Mouse (Mus musculus) stomach, postnatal 0 days (tissue): Measurements from ENCODE around the gene Chordc1. TPM values are rescaled to one million over a fixed set of nuclear protein-coding genes. Genes with fewer than 3 reads are reported as not detected.

Experiments
- ATAC-seq: fragments of 200-750 bp; cut with Nextera tagmentation; 2 replicates; pipeline ENCODE4 v1.8.0; 2017; ENCODE audit not compliant: low FRiP score, low TSS enrichment
- DNase-seq: peaks from one replicate; pipeline ENCODE4 v3.0.0-alpha.2; 2016; ENCODE audit warnings: low spot score
- H3K27ac ChIP-seq: fragments of 300-500 bp; sonication (generic); replicated peaks from 2 replicates; pipeline ENCODE4 v1.5.1; 2014; ENCODE audit warnings: mild to moderate bottlenecking, control low read depth
- H3K27me3 ChIP-seq: fragments of 300-500 bp; sonication (generic); 2 replicates; pipeline ENCODE4 v1.6.1; 2014; ENCODE audit warnings: low read length; ENCODE audit not compliant: control insufficient read depth, insufficient read depth
- H3K36me3 ChIP-seq: fragments of 300-500 bp; sonication (generic); 2 replicates; pipeline ENCODE4 v1.6.1; 2014; ENCODE audit warnings: low read length, mixed read lengths; ENCODE audit not compliant: control insufficient read depth, insufficient read depth
- H3K4me1 ChIP-seq: fragments of 300-500 bp; sonication (generic); replicated peaks from 2 replicates; pipeline ENCODE4 v1.6.1; 2014; ENCODE audit warnings: antibody characterized with exemption; ENCODE audit not compliant: control insufficient read depth, insufficient read depth
- H3K4me2 ChIP-seq: fragments of 300-500 bp; sonication (generic); replicated peaks from 2 replicates; pipeline ENCODE4 v1.6.1; 2014; ENCODE audit warnings: low read depth, mild to moderate bottlenecking, control low read depth, moderate library complexity
- H3K4me3 ChIP-seq: fragments of 300-500 bp; sonication (generic); 2 replicates; pipeline ENCODE4 v1.5.1; 2014; ENCODE audit warnings: low read depth, low read length, control low read depth
- H3K9ac ChIP-seq: fragments of 300-500 bp; sonication (generic); 2 replicates; pipeline ENCODE4 v1.6.1; 2014; ENCODE audit warnings: mild to moderate bottlenecking, low read length, control low read depth, mixed read lengths
- H3K9me3 ChIP-seq: fragments of 300-500 bp; sonication (generic); 2 replicates; pipeline ENCODE4 v1.6.1; 2016; ENCODE audit warnings: low read length; ENCODE audit not compliant: control insufficient read depth
- CTCF ChIP-seq: IDR thresholded peaks from 2 replicates; pipeline ENCODE4 v1.5.1; 2016; ENCODE audit warnings: antibody characterized with exemption, low read depth, mild to moderate bottlenecking, moderate library complexity
- EP300 ChIP-seq: optimal IDR thresholded peaks from 2 replicates; pipeline ENCODE3; 2016; ENCODE audit warnings: antibody characterized with exemption
- WGBS: fragments of 180-500 bp; shearing (Covaris S2); extraction: QIAGEN DNeasy Blood & Tissue Kit; methylation state at CpG from one replicate; pipeline ENCODE4 v1.1.7; 2014; 5-methylcytosine and 5-hydroxymethylcytosine counted together
- polyA plus RNA-seq: library from polyadenylated mRNA; unstranded; fragments of >200 nt; fragmentation: Nextera tagmentation; extraction: Ambion mirVana; gene quantifications from 2 replicates; pipeline ENCODE4 v1.2.1, GENCODE M21; 2015

Gene Chordc1
- polyA plus RNA-seq, 1 experiment from 2014 or later: 39.4 TPM

- no peak for TF ChIP-seq CTCF
- no peak for TF ChIP-seq EP300
- H3K4me2 ChIP-seq: peak overlapping the region; percentile 83
- WGBS: 23% methylated on average over 6 of the region's 6 CpGs
- H3K9ac ChIP-seq: peak overlapping the region; percentile 94
- H3K27me3 ChIP-seq: no peaks in the 10 kb centered on the region
- peak overlapping the region; percentile 90; the same call in 1 of the 2 replicates for H3K27ac ChIP-seq
- no peaks in the 10 kb centered on the region for H3K9me3 ChIP-seq
- H3K4me3 ChIP-seq: peak overlapping the region; percentile 86
- H3K4me1 ChIP-seq: no peaks in the 10 kb centered on the region; the same call in 1 of the 2 replicates
- ATAC-seq (no peak), DNase-seq (no peak)
- H3K36me3 ChIP-seq: no peaks in the 10 kb centered on the region; the same call in 1 of the 2 replicates
Observed at GRCm38 (mm10) chr9:18293026-18293781, 1.3 kb downstream of the Chordc1 start.

- Histone ChIP-seq H3K4me1 (no peaks in the 10 kb centered on the region; the same call in 1 of the 2 replicates), H3K27ac (no peak overlapping the region), H3K27me3 (no peaks in the 10 kb centered on the region), H3K4me3 (no peak overlapping the region), H3K4me2 (no peak overlapping the region), H3K36me3 (peaks cover 8% of the 10 kb centered on the region; the same call in 1 of the 2 replicates), H3K9ac (no peak overlapping the region), H3K9me3 (no peaks in the 10 kb centered on the region)
- DNase-seq (no peak), ATAC-seq (no peak)
- no peak for TF ChIP-seq CTCF
- no peak for TF ChIP-seq EP300
- 90% methylated on average over 6 of the region's 6 CpGs for WGBS
Observed at GRCm38 (mm10) chr9:18298301-18298700, 6.4 kb downstream of the Chordc1 start.

- H3K9me3 ChIP-seq: no peaks in the 10 kb centered on the region
- H3K9ac ChIP-seq: no peak overlapping the region
- no peaks in the 10 kb centered on the region for H3K27me3 ChIP-seq
- no peak overlapping the region for H3K27ac ChIP-seq
- WGBS: 96% methylated on average over 3 of the region's 3 CpGs
- no peak overlapping the region for H3K4me3 ChIP-seq
- 0 out of 2 replicates have a peak, but pooled peaks cover 3% of the 10 kb centered on the region for H3K36me3 ChIP-seq
- H3K4me1 ChIP-seq: no peaks in the 10 kb centered on the region
- no peak for DNase-seq
- ATAC-seq: no peak
- H3K4me2 ChIP-seq: no peak overlapping the region
- TF ChIP-seq CTCF (no peak), EP300 (no peak)
Observed at GRCm38 (mm10) chr9:18319990-18320389, 28.1 kb downstream of the Chordc1 start.

Other genes with a start within 250 kb of the Chordc1 start
- 1.5 and 1.8 TPM in 2 replicates for gene Naalad2, start 110.9 kb downstream of the Chordc1 start, polyA plus RNA-seq
- gene Ubtfl1, start 112.3 kb downstream of the Chordc1 start, polyA plus RNA-seq: 0.02 TPM in 1 of 2 replicates, not detected in the other
- not detected in 2 replicates for gene Mbd3l2, start 138.5 kb downstream of the Chordc1 start, polyA plus RNA-seq
- gene Zfp558, start 186.1 kb downstream of the Chordc1 start, polyA plus RNA-seq: 1.3 TPM in 2 replicates
- not detected in 2 replicates for gene Mbd3l1, start 186.2 kb downstream of the Chordc1 start, polyA plus RNA-seq